Mouse (Mus musculus): ENCODE results near the gene Hmga2. TPM values are rescaled to one million over a fixed set of nuclear protein-coding genes. Genes with fewer than 3 reads are reported as not detected.

The Hmga2 gene
- polyA plus RNA-seq, 2 experiments: 32.0 to 75.5 TPM

- ATAC-seq (ENCODE audit: low FRiP score, low read depth): no peak
- no peaks in the 10 kb centered on the region for H3K27me3 ChIP-seq (ENCODE audit: control insufficient read depth, insufficient read depth, low read length)
Measured at GRCm38 (mm10) chr10:120484144-120484543, 7.9 kb upstream of the Hmga2 start.

GRCm38 (mm10) chr10:120478164-120478563 lies 1.9 kb upstream of the Hmga2 start:
- H3K4me1 ChIP-seq (ENCODE audit: control insufficient read depth, insufficient read depth, low read length): peaks cover 4% of the 10 kb centered on the region
- no peak for TF ChIP-seq POLR2A (IDR thresholded peaks at IDR 0.05; ENCODE audit: borderline replicate concordance, extremely low read depth, insufficient read depth, insufficient read length)
- no peaks in the 10 kb centered on the region for H3K36me3 ChIP-seq (ENCODE audit: control insufficient read depth, insufficient read depth, low read length)
- ATAC-seq (ENCODE audit: low FRiP score, low read depth) (no peak), DNase-seq (ENCODE audit: low spot score) (peak; percentile 63)
- peak overlapping the region; percentile 84 for H3K4me3 ChIP-seq (replicated peaks; ENCODE audit: low read length)
- under 1% methylated on average over 16 of the region's 16 CpGs for WGBS
- H3K27me3 ChIP-seq (ENCODE audit: control insufficient read depth, insufficient read depth, low read length): no peaks in the 10 kb centered on the region
- H3K27ac ChIP-seq (replicated peaks; ENCODE audit: low read depth, low read length): 0 out of 2 replicates have a peak overlapping the region, but pooled peaks have one; percentile 92
- peak overlapping the region; percentile 95 for H3K4me2 ChIP-seq (replicated peaks; ENCODE audit: low read depth, low read length, severe bottlenecking)
- H3K9ac ChIP-seq (ENCODE audit: low read depth, low read length, severe bottlenecking): peak overlapping the region; percentile 97; the same call in 1 of the 2 replicates
- H3K9me3 ChIP-seq (ENCODE audit: control insufficient read depth, low read length): no peaks in the 10 kb centered on the region

More at GRCm38 (mm10) chr10:120484144-120484543, 7.9 kb upstream of the Hmga2 start:
- no peaks in the 10 kb centered on the region for H3K36me3 ChIP-seq (ENCODE audit: control insufficient read depth, insufficient read depth, low read length)
- H3K4me2 ChIP-seq (replicated peaks; ENCODE audit: low read depth, low read length, severe bottlenecking): no peak overlapping the region
- WGBS: 46% methylated on average over 4 of the region's 4 CpGs
- no peak overlapping the region for H3K27ac ChIP-seq (replicated peaks; ENCODE audit: low read depth, low read length)
- H3K4me3 ChIP-seq (replicated peaks; ENCODE audit: low read length): no peak overlapping the region
- TF ChIP-seq POLR2A (IDR thresholded peaks at IDR 0.05; ENCODE audit: borderline replicate concordance, extremely low read depth, insufficient read depth, insufficient read length): no peak
- H3K9ac ChIP-seq (ENCODE audit: low read depth, low read length, severe bottlenecking): no peak overlapping the region
- H3K9me3 ChIP-seq (ENCODE audit: control insufficient read depth, low read length): 0 out of 2 replicates have a peak, but pooled peaks cover 4% of the 10 kb centered on the region
- H3K4me1 ChIP-seq (ENCODE audit: control insufficient read depth, insufficient read depth, low read length): peaks cover under 1% of the 10 kb centered on the region; the same call in 1 of the 2 replicates
- no peak for DNase-seq (ENCODE audit: low spot score)

- 0 out of 2 replicates have a peak, but pooled peaks have one; percentile 0 for ATAC-seq (ENCODE audit: low FRiP score, low read depth)
- Histone ChIP-seq H3K4me1 (ENCODE audit: control insufficient read depth, insufficient read depth, low read length) (peaks cover 4% of the 10 kb centered on the region), H3K27me3 (ENCODE audit: control insufficient read depth, insufficient read depth, low read length) (no peaks in the 10 kb centered on the region), H3K36me3 (ENCODE audit: control insufficient read depth, insufficient read depth, low read length) (no peaks in the 10 kb centered on the region), H3K27ac (replicated peaks; ENCODE audit: low read depth, low read length) (peak overlapping the region; percentile 92), H3K9me3 (ENCODE audit: control insufficient read depth, low read length) (no peaks in the 10 kb centered on the region), H3K4me3 (replicated peaks; ENCODE audit: low read length) (peak overlapping the region; percentile 84), H3K9ac (ENCODE audit: low read depth, low read length, severe bottlenecking) (peak overlapping the region; percentile 97), H3K4me2 (replicated peaks; ENCODE audit: low read depth, low read length, severe bottlenecking) (peak overlapping the region; percentile 95)
- no peak for TF ChIP-seq POLR2A (IDR thresholded peaks at IDR 0.05; ENCODE audit: borderline replicate concordance, extremely low read depth, insufficient read depth, insufficient read length)
- peak; percentile 15 for DNase-seq (ENCODE audit: low spot score)
- 0% methylated on average over 21 of the region's 21 CpGs for WGBS
Measured at GRCm38 (mm10) chr10:120477501-120477900, 1.2 kb upstream of the Hmga2 start.

GRCm38 (mm10) chr10:120476516-120477336 lies 457 bp upstream of the Hmga2 start:
- WGBS: 0% methylated on average over 48 of the region's 52 CpGs
- Histone ChIP-seq H3K4me3 (replicated peaks; ENCODE audit: low read length) (peak overlapping the region; percentile 84), H3K4me2 (replicated peaks; ENCODE audit: low read depth, low read length, severe bottlenecking) (peak overlapping the region; percentile 95), H3K27me3 (ENCODE audit: control insufficient read depth, insufficient read depth, low read length) (no peaks in the 10 kb centered on the region), H3K4me1 (ENCODE audit: control insufficient read depth, insufficient read depth, low read length) (peaks cover 4% of the 10 kb centered on the region), H3K9me3 (ENCODE audit: control insufficient read depth, low read length) (no peaks in the 10 kb centered on the region), H3K9ac (ENCODE audit: low read depth, low read length, severe bottlenecking) (peak overlapping the region; percentile 97), H3K27ac (replicated peaks; ENCODE audit: low read depth, low read length) (peak overlapping the region; percentile 92), H3K36me3 (ENCODE audit: control insufficient read depth, insufficient read depth, low read length) (no peaks in the 10 kb centered on the region)
- peak; percentile 70 for ATAC-seq (ENCODE audit: low FRiP score, low read depth)
- TF ChIP-seq POLR2A (IDR thresholded peaks at IDR 0.05; ENCODE audit: borderline replicate concordance, extremely low read depth, insufficient read depth, insufficient read length): 0 out of 2 replicates have a peak, but pooled peaks have one; percentile 4
- DNase-seq (ENCODE audit: low spot score): peak; percentile 53

- DNase-seq (ENCODE audit: low spot score) (peak; percentile 29), ATAC-seq (ENCODE audit: low FRiP score, low read depth) (peak; percentile 0; the same call in 1 of the 2 replicates)
- H3K4me2 ChIP-seq (replicated peaks; ENCODE audit: low read depth, low read length, severe bottlenecking): peak overlapping the region; percentile 95
- H3K4me3 ChIP-seq (replicated peaks; ENCODE audit: low read length): peak overlapping the region; percentile 84
- H3K36me3 ChIP-seq (ENCODE audit: control insufficient read depth, insufficient read depth, low read length): peaks cover 15% of the 10 kb centered on the region
- no peaks in the 10 kb centered on the region for H3K9me3 ChIP-seq (ENCODE audit: control insufficient read depth, low read length)
- 3% methylated on average over 38 of the region's 45 CpGs for WGBS
- H3K27ac ChIP-seq (replicated peaks; ENCODE audit: low read depth, low read length): peak overlapping the region; percentile 92
- no peak for TF ChIP-seq POLR2A (IDR thresholded peaks at IDR 0.05; ENCODE audit: borderline replicate concordance, extremely low read depth, insufficient read depth, insufficient read length)
- no peaks in the 10 kb centered on the region for H3K27me3 ChIP-seq (ENCODE audit: control insufficient read depth, insufficient read depth, low read length)
- peak overlapping the region; percentile 97 for H3K9ac ChIP-seq (ENCODE audit: low read depth, low read length, severe bottlenecking)
- H3K4me1 ChIP-seq (ENCODE audit: control insufficient read depth, insufficient read depth, low read length): peaks cover 4% of the 10 kb centered on the region
Measured at GRCm38 (mm10) chr10:120475041-120475541, 1.2 kb downstream of the Hmga2 start.
